ENCODE assay signal across 18 mouse cellular contexts in the genomic region with DNA sequence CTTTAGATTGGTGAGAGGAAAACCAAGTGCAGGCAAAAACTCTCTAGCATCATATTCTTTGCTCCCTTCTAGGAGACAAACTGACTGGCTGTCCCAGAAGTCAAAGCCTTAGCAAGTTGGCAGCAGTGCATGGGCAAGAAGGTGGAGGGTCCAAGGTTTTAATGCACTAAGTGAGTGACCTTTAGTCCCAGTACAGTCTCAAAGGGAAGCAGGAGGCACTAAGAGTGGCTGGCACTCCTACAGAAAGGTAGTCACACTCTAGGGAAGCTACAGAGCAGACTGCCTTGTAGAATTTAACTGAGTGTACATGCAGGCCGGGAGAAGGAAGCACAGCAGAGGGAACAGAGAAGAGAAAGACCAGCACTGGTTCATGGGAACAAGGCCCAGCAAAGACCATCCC.
"Had no signal": no experiment of that assay in that cellular context is flagged by ENCODE, and none has a peak within 500 bp of the region (broad histone marks: within the 10 kb centered on the region; RNA-seq: fewer than 3 reads in every experiment).

No protein-coding gene starts in this region.

- H3K27me3 ChIP-seq: liver, embryonic 13.5 days; midbrain, embryonic 12.5 days; midbrain, embryonic 15.5 days; neural tube, embryonic 12.5 days; neural tube, embryonic 15.5 days; stomach, embryonic 15.5 days had no signal

- H3K4me2 ChIP-seq: liver, embryonic 13.5 days; midbrain, embryonic 12.5 days; midbrain, embryonic 15.5 days; neural tube, embryonic 12.5 days; neural tube, embryonic 15.5 days; stomach, embryonic 15.5 days had no signal

- ATAC-seq: midbrain, embryonic 15.5 days had no signal

- H3K27ac ChIP-seq: left cerebral cortex, adult 2 months; liver, embryonic 13.5 days; midbrain, embryonic 12.5 days; midbrain, embryonic 15.5 days; neural tube, embryonic 12.5 days; neural tube, embryonic 15.5 days; stomach, embryonic 15.5 days had no signal

- H3K9ac ChIP-seq: liver, embryonic 13.5 days; midbrain, embryonic 12.5 days; midbrain, embryonic 15.5 days; neural tube, embryonic 12.5 days; neural tube, embryonic 15.5 days; stomach, embryonic 15.5 days had no signal

- H3K9me3 ChIP-seq: liver, embryonic 13.5 days; midbrain, embryonic 12.5 days; midbrain, embryonic 15.5 days; neural tube, embryonic 12.5 days; neural tube, embryonic 15.5 days; stomach, embryonic 15.5 days had no signal

- DNase-seq: kidney, adult 18-20 months; kidney, postnatal 10 days; layer of hippocampus, postnatal 36 days; liver, embryonic 13.5 days; lung, adult 2 months; lung, postnatal 14 days; lung, postnatal 4 days; right cerebral cortex, adult 18-20 months; right cerebral cortex, postnatal 14 days; right cerebral cortex, postnatal 4 days; spleen, adult 18-20 months; thymus, postnatal 4 days had no signal

- H3K4me1 ChIP-seq: liver, embryonic 13.5 days; midbrain, embryonic 12.5 days; midbrain, embryonic 15.5 days; neural tube, embryonic 12.5 days; neural tube, embryonic 15.5 days; stomach, embryonic 15.5 days had no signal

- H3K4me3 ChIP-seq: left cerebral cortex, adult 2 months; liver, embryonic 13.5 days; midbrain, embryonic 12.5 days; midbrain, embryonic 15.5 days; neural tube, embryonic 12.5 days; neural tube, embryonic 15.5 days; stomach, embryonic 15.5 days had no signal

- H3K36me3 ChIP-seq: midbrain, embryonic 12.5 days; midbrain, embryonic 15.5 days; neural tube, embryonic 12.5 days; neural tube, embryonic 15.5 days; stomach, embryonic 15.5 days had no signal
